ENCODE assay signal across 9 mouse cellular contexts in the genomic region with DNA sequence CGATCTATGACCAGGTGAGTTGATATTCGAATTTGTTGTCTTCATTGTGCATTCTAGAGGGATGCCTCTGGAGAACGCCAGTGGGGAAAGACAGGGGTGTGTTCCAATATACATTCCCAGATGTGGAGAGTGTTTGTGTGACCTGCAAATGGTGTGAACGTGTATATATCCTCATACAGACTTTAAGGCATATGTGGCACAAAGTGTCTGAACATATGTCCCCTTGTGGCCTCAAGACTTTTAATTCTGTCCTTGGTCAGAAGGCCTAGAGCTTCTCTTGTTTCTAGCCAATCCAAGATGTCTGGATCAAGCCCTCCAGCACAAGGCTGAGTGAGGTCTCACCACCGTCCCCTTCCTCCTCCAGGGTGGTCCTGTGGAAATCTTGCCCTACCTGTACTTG. TPM values are rescaled to one million over a fixed set of nuclear protein-coding genes. Genes with fewer than 3 reads are reported as not detected.
A peak's percentile ranks its signal among the peaks of the same experiment; 100 is the strongest.
DNase-seq lines count a peak whose midpoint lies in the region; ATAC-seq and TF ChIP-seq lines count a peak whose summit lies in the region.
"Had no signal": no experiment of that assay in that cellular context is flagged by ENCODE, and none has a peak within 500 bp of the region (broad histone marks: within the 10 kb centered on the region; RNA-seq: fewer than 3 reads in every experiment).

No protein-coding gene starts in this region.

- H3K27me3 ChIP-seq in liver, embryonic 12.5 days (replicated peaks), result peaks cover 48% of the 10 kb centered on the region
- peaks cover 3% of the 10 kb centered on the region; the same call in 1 of the 2 replicates for H3K27me3 ChIP-seq in stomach, postnatal 0 days (ENCODE audit: control insufficient read depth, insufficient read depth, low read length)

- intact Hi-C loops in gastrocnemius, adult 2 months (cut with DNase I), result no loop called here

- no peak for TF ChIP-seq CTCF in gastrocnemius, adult 2 months (IDR thresholded peaks at IDR 0.05)
- TF ChIP-seq CTCF in stomach, postnatal 0 days (IDR thresholded peaks at IDR 0.05; ENCODE audit: low read depth), result no peak

- H3K9ac ChIP-seq in liver, embryonic 12.5 days, result peak overlapping the region; percentile 69
- peak overlapping the region; percentile 57 for H3K9ac ChIP-seq in stomach, postnatal 0 days (ENCODE audit: low read length)

- peak overlapping the region; percentile 76 for H3K4me3 ChIP-seq in gastrocnemius, adult 2 months
- H3K4me3 ChIP-seq in liver, embryonic 12.5 days, result peak overlapping the region; percentile 63
- peak overlapping the region; percentile 51 for H3K4me3 ChIP-seq in stomach, postnatal 0 days (ENCODE audit: low read depth, low read length)

- no peak for ATAC-seq in liver, embryonic 12.5 days
- no peak for ATAC-seq in stomach, postnatal 0 days (ENCODE audit: low FRiP score, low TSS enrichment)

- DNase-seq in gastrocnemius, adult 2 months, result no peak
- DNase-seq in gastrocnemius, postnatal 10 days, result no peak
- DNase-seq in thymus, postnatal 0 days (ENCODE audit: low spot score), result peak; percentile 38
- no peak for DNase-seq in thymus, postnatal 10 days (ENCODE audit: low spot score in 2 of 2)
- no peak for DNase-seq in stomach, postnatal 0 days (ENCODE audit: low spot score)
- DNase-seq in layer of hippocampus, adult 9-10 months (ENCODE audit: low spot score), result no peak
- no peak for DNase-seq in kidney, adult 9 months

- peaks cover 61% of the 10 kb centered on the region for H3K4me1 ChIP-seq in liver, embryonic 12.5 days
- H3K4me1 ChIP-seq in stomach, postnatal 0 days (replicated peaks; ENCODE audit: control insufficient read depth, insufficient read depth), result 0 out of 2 replicates have a peak, but pooled peaks cover 2% of the 10 kb centered on the region

- peak overlapping the region; percentile 87 for H3K27ac ChIP-seq in gastrocnemius, adult 2 months
- H3K27ac ChIP-seq in liver, embryonic 12.5 days, result no peak overlapping the region
- no peak overlapping the region for H3K27ac ChIP-seq in stomach, postnatal 0 days (replicated peaks)

- WGBS in liver, embryonic 12.5 days (ENCODE audit: insufficient replicate concordance), result 9% methylated on average over 5 of the region's 5 CpGs
- 49% methylated on average over 5 of the region's 5 CpGs for whole genome bisulfite sequencing in stomach, postnatal 0 days

- no peak for TF ChIP-seq EP300 in stomach, postnatal 0 days (optimal IDR thresholded peaks at IDR 0.05)

- H3K9me3 ChIP-seq in liver, embryonic 12.5 days (replicated peaks), result no peaks in the 10 kb centered on the region
- H3K9me3 ChIP-seq in stomach, postnatal 0 days (ENCODE audit: control insufficient read depth, low read length), result no peaks in the 10 kb centered on the region

- H3K4me2 ChIP-seq in liver, embryonic 12.5 days, result peak overlapping the region; percentile 89
- H3K4me2 ChIP-seq in stomach, postnatal 0 days (replicated peaks; ENCODE audit: low read depth), result peak overlapping the region; percentile 82

- no peaks in the 10 kb centered on the region for H3K36me3 ChIP-seq in liver, embryonic 12.5 days
- no peaks in the 10 kb centered on the region for H3K36me3 ChIP-seq in stomach, postnatal 0 days (ENCODE audit: control insufficient read depth, insufficient read depth, low read length)

RNA-seq across cellular contexts. Expression of a gene that starts 0.9 kb away (rescaled TPM):
- 1 to 10 TPM in 1 of 2 experiments, under 1 TPM in 1; 0.59 to 1.2 TPM for total RNA-seq in gastrocnemius, adult 2 months (2021)
- 1 to 10 TPM; 2.6 TPM for total RNA-seq in gastrocnemius, postnatal 10 days (2021)
- polyA plus RNA-seq in thymus, postnatal 0 days (2015; fragmentation: Nextera tagmentation; extraction: Ambion mirVana), result 145 and 188 TPM in 2 replicates
- 7.3 and 8.0 TPM in 2 replicates for polyA plus RNA-seq in liver, embryonic 12.5 days (2016; fragmentation: Nextera tagmentation; extraction: Ambion mirVana)
- 2.6 and 3.2 TPM in 2 replicates for polyA plus RNA-seq in stomach, postnatal 0 days (2015; fragmentation: Nextera tagmentation; extraction: Ambion mirVana)

RNA-seq across cellular contexts. Expression of a gene that starts 1.6 kb away (rescaled TPM):
- under 1 TPM in 1 of 2 experiments, not detected in 1; 0.25 TPM for total RNA-seq in gastrocnemius, adult 2 months (2021)
- under 1 TPM in 1 of 2 experiments, not detected in 1; 0.16 TPM for total RNA-seq in gastrocnemius, postnatal 10 days (2021)
- polyA plus RNA-seq in thymus, postnatal 0 days (2015; fragmentation: Nextera tagmentation; extraction: Ambion mirVana), result 0.14 and 0.39 TPM in 2 replicates
- polyA plus RNA-seq in liver, embryonic 12.5 days (2016; fragmentation: Nextera tagmentation; extraction: Ambion mirVana), result not detected in 2 replicates
- not detected in 2 replicates for polyA plus RNA-seq in stomach, postnatal 0 days (2015; fragmentation: Nextera tagmentation; extraction: Ambion mirVana)
- total RNA-seq: common myeloid progenitor, adult 5-6 weeks had no signal

RNA-seq across cellular contexts. Expression of a gene that starts 26.1 kb away (rescaled TPM):
- under 1 TPM; 0.39 to 0.69 TPM for total RNA-seq in gastrocnemius, adult 2 months (2021)
- total RNA-seq in gastrocnemius, postnatal 10 days (2021), result 1 to 10 TPM; 1.4 to 1.8 TPM
- 0.47 and 0.50 TPM in 2 replicates for polyA plus RNA-seq in thymus, postnatal 0 days (2015; fragmentation: Nextera tagmentation; extraction: Ambion mirVana)
- polyA plus RNA-seq in liver, embryonic 12.5 days (2016; fragmentation: Nextera tagmentation; extraction: Ambion mirVana), result 38.3 and 42.5 TPM in 2 replicates
- 0.36 and 0.57 TPM in 2 replicates for polyA plus RNA-seq in stomach, postnatal 0 days (2015; fragmentation: Nextera tagmentation; extraction: Ambion mirVana)

Comparison
In these comparisons a context has a peak if more than half of its experiments do, and no peak if none do; other contexts are left out.
1. RNA of a gene that starts 0.9 kb away (polyA plus RNA-seq): 145 to 188 TPM in thymus, postnatal 0 days; 7.3 to 8.0 TPM in liver, embryonic 12.5 days and 2.6 to 3.2 TPM in stomach, postnatal 0 days; every median in the first group is over 10 times any median in the second.
2. RNA of a gene that starts 26.1 kb away (polyA plus RNA-seq): 38.3 to 42.5 TPM in liver, embryonic 12.5 days; 0.47 to 0.50 TPM in thymus, postnatal 0 days and 0.36 to 0.57 TPM in stomach, postnatal 0 days; every median in the first group is over 10 times any median in the second.
3. Peak in every context shown above with its lines, with median percentiles within 50 percentile points of each other: H3K4me3 ChIP-seq.